Mouse (Mus musculus): ENCODE data around the gene Hoxc10. TPM values are rescaled to one million over a fixed set of nuclear protein-coding genes. Genes with fewer than 3 reads are reported as not detected.

The Hoxc10 gene
- 0.28 TPM in 1 of 2 replicates, not detected in the other for polyA plus RNA-seq (2012; ENCODE audit: insufficient read depth, insufficient read length, missing spikeins)

DNA sequence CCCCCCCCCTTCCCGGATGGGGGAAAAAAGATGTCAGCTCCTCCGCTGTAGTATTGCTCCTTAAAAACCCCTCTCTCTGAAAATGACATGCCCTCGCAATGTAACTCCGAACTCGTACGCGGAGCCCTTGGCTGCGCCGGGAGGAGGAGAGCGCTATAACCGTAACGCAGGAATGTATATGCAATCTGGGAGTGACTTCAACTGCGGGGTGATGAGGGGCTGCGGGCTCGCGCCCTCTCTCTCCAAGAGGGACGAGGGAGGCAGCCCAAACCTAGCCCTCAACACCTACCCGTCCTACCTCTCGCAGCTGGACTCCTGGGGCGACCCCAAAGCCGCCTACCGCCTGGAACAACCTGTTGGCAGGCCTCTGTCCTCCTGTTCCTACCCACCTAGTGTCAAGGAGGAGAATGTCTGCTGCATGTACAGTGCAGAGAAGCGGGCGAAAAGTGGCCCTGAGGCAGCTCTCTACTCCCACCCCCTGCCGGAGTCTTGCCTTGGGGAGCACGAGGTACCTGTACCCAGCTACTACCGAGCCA is at the start of gene Hoxc10:
TSS of gene Hoxc10 (plus strand) at position 21 of the 536 bp plus-strand sequence.
- no peak within 1 kb of the TSS for H3K4me3 ChIP-seq (ENCODE audit: insufficient read depth, low read length)
- TF ChIP-seq POLR2A (IDR thresholded peaks at IDR 0.05; ENCODE audit: borderline replicate concordance, low read depth, low read length) (no peak), CTCF (IDR thresholded peaks at IDR 0.05; ENCODE audit: low read depth, low read length) (no peak)

GRCm38 (mm10) chr15:102917972-102918572 is 48.5 kb upstream of the Hoxc10 start:
- TF ChIP-seq CTCF (IDR thresholded peaks at IDR 0.05; ENCODE audit: low read depth, low read length) (no peak), POLR2A (IDR thresholded peaks at IDR 0.05; ENCODE audit: borderline replicate concordance, low read depth, low read length) (no peak)
- Histone ChIP-seq H3K27ac (ENCODE audit: insufficient read depth, low read depth, low read length) (no peak overlapping the region), H3K4me3 (ENCODE audit: insufficient read depth, low read length) (no peak overlapping the region), H3K4me1 (ENCODE audit: control insufficient read depth, insufficient read depth, low read length) (no peaks in the 10 kb centered on the region)

More for the DNA sequence above, at the start of gene Hoxc10:
- peaks cover 6% of the 10 kb centered on the region; the same call in 1 of the 2 replicates for H3K4me1 ChIP-seq (ENCODE audit: control insufficient read depth, insufficient read depth, low read length)
- H3K27ac ChIP-seq (ENCODE audit: insufficient read depth, low read depth, low read length), result no peak within 1 kb of the TSS

GRCm38 (mm10) chr15:102918611-102919265 is 47.9 kb upstream of the Hoxc10 start:
- TF ChIP-seq POLR2A (IDR thresholded peaks at IDR 0.05; ENCODE audit: borderline replicate concordance, low read depth, low read length), result no peak
- no peak for TF ChIP-seq CTCF (IDR thresholded peaks at IDR 0.05; ENCODE audit: low read depth, low read length)
- no peak overlapping the region for H3K4me3 ChIP-seq (ENCODE audit: insufficient read depth, low read length)
- no peak overlapping the region for H3K27ac ChIP-seq (ENCODE audit: insufficient read depth, low read depth, low read length)
- H3K4me1 ChIP-seq (ENCODE audit: control insufficient read depth, insufficient read depth, low read length), result no peaks in the 10 kb centered on the region

GRCm38 (mm10) chr15:102919336-102920180 is 47.0 kb upstream of the Hoxc10 start:
- TF ChIP-seq CTCF (IDR thresholded peaks at IDR 0.05; ENCODE audit: low read depth, low read length), result no peak
- no peak for TF ChIP-seq POLR2A (IDR thresholded peaks at IDR 0.05; ENCODE audit: borderline replicate concordance, low read depth, low read length)
- H3K4me1 ChIP-seq (ENCODE audit: control insufficient read depth, insufficient read depth, low read length), result no peaks in the 10 kb centered on the region

GRCm38 (mm10) chr15:102920619-102921018 is 46.0 kb upstream of the Hoxc10 start:
- TF ChIP-seq POLR2A (IDR thresholded peaks at IDR 0.05; ENCODE audit: borderline replicate concordance, low read depth, low read length) (no peak), CTCF (IDR thresholded peaks at IDR 0.05; ENCODE audit: low read depth, low read length) (no peak)
- no peak overlapping the region for H3K27ac ChIP-seq (ENCODE audit: insufficient read depth, low read depth, low read length)
- no peak overlapping the region for H3K4me3 ChIP-seq (ENCODE audit: insufficient read depth, low read length)
- H3K4me1 ChIP-seq (ENCODE audit: control insufficient read depth, insufficient read depth, low read length), result no peaks in the 10 kb centered on the region

More at GRCm38 (mm10) chr15:102919336-102920180, 47.0 kb upstream of the Hoxc10 start:
- Histone ChIP-seq H3K4me3 (ENCODE audit: insufficient read depth, low read length) (no peak overlapping the region), H3K27ac (ENCODE audit: insufficient read depth, low read depth, low read length) (no peak overlapping the region)

GRCm38 (mm10) chr15:102921053-102922011 is 45.3 kb upstream of the Hoxc10 start, which contains the start of gene Hoxc13:
TSS of gene Hoxc13 (plus strand) at chr15:102921103.
- TF ChIP-seq CTCF (IDR thresholded peaks at IDR 0.05; ENCODE audit: low read depth, low read length) (no peak), POLR2A (IDR thresholded peaks at IDR 0.05; ENCODE audit: borderline replicate concordance, low read depth, low read length) (no peak)
- Histone ChIP-seq H3K27ac (ENCODE audit: insufficient read depth, low read depth, low read length) (no peak within 1 kb of the TSS), H3K4me1 (ENCODE audit: control insufficient read depth, insufficient read depth, low read length) (no peaks in the 10 kb centered on the region), H3K4me3 (ENCODE audit: insufficient read depth, low read length) (no peak within 1 kb of the TSS)

GRCm38 (mm10) chr15:102922012-102922362 is 44.6 kb upstream of the Hoxc10 start:
- Histone ChIP-seq H3K27ac (ENCODE audit: insufficient read depth, low read depth, low read length) (no peak overlapping the region), H3K4me1 (ENCODE audit: control insufficient read depth, insufficient read depth, low read length) (no peaks in the 10 kb centered on the region), H3K4me3 (ENCODE audit: insufficient read depth, low read length) (no peak overlapping the region)
- TF ChIP-seq POLR2A (IDR thresholded peaks at IDR 0.05; ENCODE audit: borderline replicate concordance, low read depth, low read length), result no peak
- TF ChIP-seq CTCF (IDR thresholded peaks at IDR 0.05; ENCODE audit: low read depth, low read length), result no peak

GRCm38 (mm10) chr15:102922636-102923500 is 43.7 kb upstream of the Hoxc10 start:
- Histone ChIP-seq H3K4me1 (ENCODE audit: control insufficient read depth, insufficient read depth, low read length) (no peaks in the 10 kb centered on the region), H3K4me3 (ENCODE audit: insufficient read depth, low read length) (no peak overlapping the region), H3K27ac (ENCODE audit: insufficient read depth, low read depth, low read length) (no peak overlapping the region)
- TF ChIP-seq CTCF (IDR thresholded peaks at IDR 0.05; ENCODE audit: low read depth, low read length), result no peak
- no peak for TF ChIP-seq POLR2A (IDR thresholded peaks at IDR 0.05; ENCODE audit: borderline replicate concordance, low read depth, low read length)

Data from bone marrow macrophage, adult 2 months (primary cell).